Mouse (Mus musculus) intestine, embryonic 15.5 days (tissue): ENCODE results near the gene Trim2. TPM values are rescaled to one million over a fixed set of nuclear protein-coding genes. Genes with fewer than 3 reads are reported as not detected.

Source experiments
- ATAC-seq: fragments of 200-750 bp; cut with Nextera tagmentation; 2 replicates; pipeline ENCODE4 v1.8.0; 2017; ENCODE audit warnings: moderate TSS enrichment, moderate library complexity
- H3K27ac ChIP-seq: fragments of 300-500 bp; sonication (generic); 2 replicates; pipeline ENCODE4 v1.5.1; 2015; ENCODE audit warnings: mild to moderate bottlenecking, inconsistent platforms
- H3K27me3 ChIP-seq: fragments of 300-500 bp; sonication (generic); replicated peaks from 2 replicates; pipeline ENCODE4 v1.6.1; 2015; ENCODE audit warnings: inconsistent platforms
- H3K36me3 ChIP-seq: fragments of 300-500 bp; sonication (generic); 2 replicates; pipeline ENCODE4 v1.6.1; 2015; ENCODE audit warnings: inconsistent platforms
- H3K4me1 ChIP-seq: fragments of 300-500 bp; sonication (generic); replicated peaks from 2 replicates; pipeline ENCODE4 v1.6.1; 2015; ENCODE audit warnings: inconsistent platforms
- H3K4me2 ChIP-seq: fragments of 300-500 bp; sonication (generic); replicated peaks from 2 replicates; pipeline ENCODE4 v1.6.1; 2015; ENCODE audit warnings: mild to moderate bottlenecking, inconsistent platforms
- H3K4me3 ChIP-seq: fragments of 300-500 bp; sonication (generic); replicated peaks from 2 replicates; pipeline ENCODE4 v1.5.1; 2015; ENCODE audit warnings: inconsistent platforms
- H3K9ac ChIP-seq: fragments of 300-500 bp; sonication (generic); 2 replicates; pipeline ENCODE4 v1.6.1; 2015; ENCODE audit warnings: inconsistent platforms
- H3K9me3 ChIP-seq: fragments of 300-500 bp; sonication (generic); 2 replicates; pipeline ENCODE4 v1.6.1; 2016; ENCODE audit warnings: inconsistent platforms
- WGBS: fragments of 180-500 bp; shearing (Covaris S2); methylation state at CpG from one replicate; pipeline ENCODE4 v1.1.7; 2015; 5-methylcytosine and 5-hydroxymethylcytosine counted together
- polyA plus RNA-seq: library from polyadenylated mRNA; unstranded; fragments of >200 nt; fragmentation: Nextera tagmentation; extraction: Ambion mirVana; gene quantifications from 2 replicates; pipeline ENCODE4 v1.2.1, GENCODE M21; 2015

The Trim2 gene
- 50.1 and 57.2 TPM in 2 replicates for polyA plus RNA-seq

DNA sequence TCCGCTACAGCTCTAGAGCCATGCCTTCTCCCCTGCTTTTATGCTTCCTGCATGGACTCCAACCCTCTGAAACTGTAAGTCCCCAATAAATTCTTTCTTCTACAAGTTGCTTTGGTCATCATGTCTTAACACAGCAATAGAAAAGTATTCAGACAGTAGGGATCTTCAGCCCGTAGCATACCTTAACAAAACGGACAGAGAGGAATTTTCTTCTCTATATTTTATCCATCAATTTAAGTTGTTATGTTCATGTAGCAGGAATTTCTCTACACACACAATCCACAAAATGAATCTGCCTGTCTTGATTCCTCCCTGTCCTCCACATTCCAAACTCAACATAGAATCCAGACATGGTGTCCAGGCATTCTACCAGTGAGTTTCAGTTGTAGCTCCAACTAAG, at the start of gene Trim2:
TSS of gene Trim2 (minus strand) at position 101 of the 400 bp plus-strand sequence.
- no peak within 1 kb of the TSS for H3K4me2 ChIP-seq
- H3K36me3 ChIP-seq, result no peaks in the 10 kb centered on the region
- WGBS, result 97% methylated on average over 3 of the region's 3 CpGs
- H3K4me3 ChIP-seq, result no peak within 1 kb of the TSS
- H3K9ac ChIP-seq, result no peak within 1 kb of the TSS
- no peak for ATAC-seq
- no peaks in the 10 kb centered on the region for H3K9me3 ChIP-seq
- H3K27me3 ChIP-seq, result peaks cover 24% of the 10 kb centered on the region; the same call in 1 of the 2 replicates
- peaks cover 16% of the 10 kb centered on the region for H3K4me1 ChIP-seq
- H3K27ac ChIP-seq, result no peak within 1 kb of the TSS

GRCm38 (mm10) chr3:84355930-84356689, 49.4 kb upstream of the Trim2 start:
- ATAC-seq, result peak; percentile 82
- no peak overlapping the region for H3K9ac ChIP-seq
- 47% methylated on average over 12 of the region's 12 CpGs for WGBS
- no peak overlapping the region for H3K27ac ChIP-seq
- H3K36me3 ChIP-seq, result no peaks in the 10 kb centered on the region
- no peak overlapping the region for H3K4me2 ChIP-seq
- H3K9me3 ChIP-seq, result no peaks in the 10 kb centered on the region
- H3K4me3 ChIP-seq, result no peak overlapping the region
- H3K4me1 ChIP-seq, result no peaks in the 10 kb centered on the region
- H3K27me3 ChIP-seq, result no peaks in the 10 kb centered on the region

DNA sequence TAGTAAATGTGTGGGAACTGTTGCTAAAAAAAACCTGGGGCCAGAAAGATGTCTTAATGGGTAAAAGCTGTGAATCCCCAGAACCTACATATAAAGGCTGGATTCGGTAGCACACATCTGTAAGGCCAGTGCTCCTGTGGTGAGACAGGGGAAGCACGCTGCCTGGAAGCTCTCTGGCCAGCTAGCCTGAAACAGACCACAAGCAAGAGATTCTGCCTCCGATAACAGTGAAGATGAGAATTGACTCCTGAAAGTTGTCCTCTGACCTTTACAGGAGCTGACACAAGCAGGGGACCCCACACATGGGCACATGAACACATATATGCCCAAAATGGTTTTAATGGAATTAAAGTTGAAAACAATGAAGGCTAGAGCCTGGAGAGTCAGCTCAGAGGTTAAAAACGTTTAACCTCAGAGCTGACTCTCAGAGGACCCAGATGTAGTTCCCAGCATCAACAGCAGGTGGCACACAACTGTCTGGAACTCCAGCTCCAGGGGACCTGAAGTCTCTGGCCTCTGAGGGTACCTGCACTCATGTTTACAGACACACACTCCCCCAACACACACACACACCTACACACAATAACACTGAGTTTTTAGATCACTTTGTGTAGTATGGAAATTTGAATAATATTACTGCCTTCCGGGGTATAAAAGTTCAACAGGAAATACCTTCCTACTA, 45.8 kb upstream of the Trim2 start:
- H3K27me3 ChIP-seq, result no peaks in the 10 kb centered on the region
- 0 out of 2 replicates have a peak, but pooled peaks have one; percentile 29 for ATAC-seq
- WGBS, result 55% methylated on average over 5 of the region's 5 CpGs
- H3K9me3 ChIP-seq, result no peaks in the 10 kb centered on the region
- H3K36me3 ChIP-seq, result no peaks in the 10 kb centered on the region
- 0 out of 2 replicates have a peak, but pooled peaks cover 2% of the 10 kb centered on the region for H3K4me1 ChIP-seq
- H3K4me3 ChIP-seq, result no peak overlapping the region
- H3K27ac ChIP-seq, result no peak overlapping the region
- no peak overlapping the region for H3K9ac ChIP-seq
- no peak overlapping the region for H3K4me2 ChIP-seq

GRCm38 (mm10) chr3:84350311-84350710, 43.6 kb upstream of the Trim2 start:
- H3K27ac ChIP-seq, result no peak overlapping the region
- H3K9ac ChIP-seq, result no peak overlapping the region
- H3K9me3 ChIP-seq, result no peaks in the 10 kb centered on the region
- ATAC-seq, result peak; percentile 74
- no peaks in the 10 kb centered on the region for H3K27me3 ChIP-seq
- no peak overlapping the region for H3K4me3 ChIP-seq
- H3K4me1 ChIP-seq, result 0 out of 2 replicates have a peak, but pooled peaks cover 8% of the 10 kb centered on the region
- no peaks in the 10 kb centered on the region for H3K36me3 ChIP-seq
- whole genome bisulfite sequencing, result 72% methylated on average over 6 of the region's 6 CpGs
- no peak overlapping the region for H3K4me2 ChIP-seq

DNA sequence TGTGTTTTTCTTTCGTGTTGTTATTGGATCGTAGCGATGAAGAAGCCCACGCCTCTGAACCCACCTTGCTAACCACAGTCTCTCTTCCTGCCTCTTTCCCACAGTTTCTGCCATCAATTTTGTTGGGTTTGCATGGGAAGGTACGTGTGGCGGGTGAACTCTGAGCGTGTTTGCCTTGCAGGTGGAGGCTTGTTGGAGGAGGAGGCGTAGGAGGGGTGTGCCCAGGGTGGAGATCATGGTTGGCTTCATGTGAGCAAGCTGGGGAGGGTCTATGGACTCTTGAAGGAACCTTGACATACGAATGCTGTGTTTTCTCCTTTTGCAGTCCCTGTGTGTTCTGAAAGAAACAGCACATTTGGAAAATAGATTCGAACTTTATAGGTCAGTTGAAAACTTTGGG, 43.1 kb upstream of the Trim2 start:
- Histone ChIP-seq H3K4me3 (no peak overlapping the region), H3K27ac (no peak overlapping the region)
- no peak for ATAC-seq

DNA sequence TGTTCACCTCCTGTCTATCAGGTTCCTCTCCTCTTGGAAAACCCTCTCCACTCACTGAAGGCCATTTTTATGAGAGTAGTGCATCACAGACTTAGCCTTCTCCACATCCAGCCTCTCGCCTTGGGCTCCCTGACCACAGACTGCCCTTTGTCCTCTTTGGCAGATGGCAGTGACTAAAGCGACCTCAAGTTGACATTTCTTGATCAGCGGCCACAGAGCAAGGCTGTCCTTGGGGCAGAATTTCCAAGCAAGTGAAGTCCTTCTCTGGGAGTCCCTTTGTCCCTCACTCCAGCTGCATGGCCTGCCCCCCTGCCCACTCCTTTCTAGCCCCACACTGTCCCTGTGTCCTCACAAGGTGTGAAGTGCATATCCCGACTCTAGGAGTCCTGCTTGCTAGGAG, 40.7 kb upstream of the Trim2 start:
- 0 out of 2 replicates have a peak, but pooled peaks cover 11% of the 10 kb centered on the region for H3K4me1 ChIP-seq
- H3K27me3 ChIP-seq, result no peaks in the 10 kb centered on the region
- no peak overlapping the region for H3K4me2 ChIP-seq
- no peaks in the 10 kb centered on the region for H3K9me3 ChIP-seq
- H3K9ac ChIP-seq, result no peak overlapping the region
- no peak for ATAC-seq
- no peak overlapping the region for H3K27ac ChIP-seq
- 71% methylated on average over 4 of the region's 4 CpGs for whole genome bisulfite sequencing
- H3K36me3 ChIP-seq, result no peaks in the 10 kb centered on the region
- H3K4me3 ChIP-seq, result no peak overlapping the region

More for the DNA sequence above, 43.1 kb upstream of the Trim2 start:
- Histone ChIP-seq H3K4me2 (no peak overlapping the region), H3K9ac (no peak overlapping the region), H3K36me3 (no peaks in the 10 kb centered on the region), H3K4me1 (0 out of 2 replicates have a peak, but pooled peaks cover 11% of the 10 kb centered on the region), H3K9me3 (no peaks in the 10 kb centered on the region), H3K27me3 (no peaks in the 10 kb centered on the region)
- 89% methylated on average over 10 of the region's 10 CpGs for WGBS

- H3K9me3 ChIP-seq, result no peaks in the 10 kb centered on the region
- H3K27me3 ChIP-seq, result no peaks in the 10 kb centered on the region
- H3K27ac ChIP-seq, result no peak overlapping the region
- H3K4me2 ChIP-seq, result no peak overlapping the region
- no peak overlapping the region for H3K9ac ChIP-seq
- H3K4me1 ChIP-seq, result 0 out of 2 replicates have a peak, but pooled peaks cover 11% of the 10 kb centered on the region
- no peaks in the 10 kb centered on the region for H3K36me3 ChIP-seq
- ATAC-seq, result no peak
- no peak overlapping the region for H3K4me3 ChIP-seq
- 46% methylated on average over 10 of the region's 10 CpGs for WGBS
Observed at GRCm38 (mm10) chr3:84346456-84347150, 39.9 kb upstream of the Trim2 start.

- Histone ChIP-seq H3K4me3 (peak overlapping the region; percentile 32; the same call in 1 of the 2 replicates), H3K4me1 (0 out of 2 replicates have a peak, but pooled peaks cover 11% of the 10 kb centered on the region), H3K4me2 (peak overlapping the region; percentile 84), H3K27me3 (no peaks in the 10 kb centered on the region), H3K36me3 (no peaks in the 10 kb centered on the region), H3K9me3 (no peaks in the 10 kb centered on the region), H3K9ac (no peak overlapping the region), H3K27ac (no peak overlapping the region)
- no peak for ATAC-seq
- 49% methylated on average over 6 of the region's 6 CpGs for WGBS
Observed at GRCm38 (mm10) chr3:84345646-84345980, 38.9 kb upstream of the Trim2 start.

DNA sequence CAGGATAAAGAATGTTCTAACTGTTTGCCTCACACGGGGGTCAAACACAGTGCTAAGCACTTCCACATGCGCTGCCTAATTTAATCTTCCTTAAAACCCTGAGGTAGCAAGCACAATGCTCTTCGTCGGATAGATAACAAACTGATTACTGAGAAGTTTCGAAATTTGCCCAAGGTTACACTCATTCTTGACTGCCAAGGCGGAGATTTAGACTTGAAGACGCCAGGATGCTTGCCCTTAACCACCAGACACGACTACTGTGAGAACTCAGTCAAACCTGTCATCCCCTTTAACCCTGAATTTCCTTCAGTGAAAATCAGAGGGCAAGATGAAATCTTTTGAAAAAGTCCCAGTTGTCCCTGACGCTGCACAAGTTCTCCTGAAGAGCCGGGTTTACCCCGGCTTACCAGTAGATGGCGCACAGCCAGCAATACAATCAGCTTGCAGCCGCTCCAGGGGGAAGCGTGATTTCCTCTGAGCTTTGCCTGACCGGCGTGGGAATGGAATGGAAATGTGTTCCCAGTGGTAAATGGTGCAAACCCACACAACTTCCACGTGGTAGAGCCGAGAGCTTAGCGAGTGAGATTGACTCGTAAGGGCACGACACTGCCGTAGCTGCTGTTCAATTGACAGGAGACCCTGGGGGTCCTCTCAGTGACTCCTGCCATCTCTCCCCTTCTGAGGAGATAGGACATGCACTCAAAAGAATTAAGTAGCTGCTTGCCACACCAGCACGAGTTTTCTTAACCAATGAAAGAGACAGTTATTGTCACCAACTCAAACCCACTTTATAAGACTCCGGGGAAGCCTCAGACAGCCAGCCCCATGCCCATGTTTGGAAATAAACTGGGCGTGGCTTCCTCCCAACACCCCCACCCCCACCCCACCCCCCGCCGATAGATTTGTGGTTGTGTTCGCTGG, 38.3 kb upstream of the Trim2 start:
- Histone ChIP-seq H3K9me3 (no peaks in the 10 kb centered on the region), H3K4me2 (peak overlapping the region; percentile 84), H3K27ac (peak overlapping the region; percentile 57; the same call in 1 of the 2 replicates), H3K9ac (no peak overlapping the region), H3K27me3 (no peaks in the 10 kb centered on the region), H3K4me3 (peak overlapping the region; percentile 32), H3K36me3 (no peaks in the 10 kb centered on the region), H3K4me1 (0 out of 2 replicates have a peak, but pooled peaks cover 11% of the 10 kb centered on the region)
- WGBS, result 9% methylated on average over 28 of the region's 28 CpGs
- peak; percentile 86 for ATAC-seq

GRCm38 (mm10) chr3:84343101-84343500, 36.4 kb upstream of the Trim2 start:
- Histone ChIP-seq H3K27ac (no peak overlapping the region), H3K27me3 (no peaks in the 10 kb centered on the region), H3K9me3 (no peaks in the 10 kb centered on the region), H3K9ac (no peak overlapping the region), H3K4me2 (no peak overlapping the region), H3K4me3 (no peak overlapping the region), H3K36me3 (no peaks in the 10 kb centered on the region), H3K4me1 (0 out of 2 replicates have a peak, but pooled peaks cover 11% of the 10 kb centered on the region)
- 91% methylated on average over 9 of the region's 9 CpGs for WGBS
- ATAC-seq, result no peak

GRCm38 (mm10) chr3:84341811-84342210, 35.1 kb upstream of the Trim2 start:
- Histone ChIP-seq H3K36me3 (no peaks in the 10 kb centered on the region), H3K9me3 (no peaks in the 10 kb centered on the region), H3K9ac (no peak overlapping the region), H3K4me2 (no peak overlapping the region), H3K27me3 (no peaks in the 10 kb centered on the region), H3K4me1 (0 out of 2 replicates have a peak, but pooled peaks cover 12% of the 10 kb centered on the region), H3K4me3 (no peak overlapping the region), H3K27ac (no peak overlapping the region)
- WGBS, result 67% methylated on average over 7 of the region's 7 CpGs
- no peak for ATAC-seq
